Mouse (Mus musculus): ENCODE results near the gene Trim34b.
A peak's percentile ranks its signal among the peaks of the same experiment; 100 is the strongest.
"Not testable (repeated sequence)": the region's sequence is repeated elsewhere in the genome, so short reads cannot be mapped to it uniquely, and the experiment has no call there.

Gene Trim34b

DNA sequence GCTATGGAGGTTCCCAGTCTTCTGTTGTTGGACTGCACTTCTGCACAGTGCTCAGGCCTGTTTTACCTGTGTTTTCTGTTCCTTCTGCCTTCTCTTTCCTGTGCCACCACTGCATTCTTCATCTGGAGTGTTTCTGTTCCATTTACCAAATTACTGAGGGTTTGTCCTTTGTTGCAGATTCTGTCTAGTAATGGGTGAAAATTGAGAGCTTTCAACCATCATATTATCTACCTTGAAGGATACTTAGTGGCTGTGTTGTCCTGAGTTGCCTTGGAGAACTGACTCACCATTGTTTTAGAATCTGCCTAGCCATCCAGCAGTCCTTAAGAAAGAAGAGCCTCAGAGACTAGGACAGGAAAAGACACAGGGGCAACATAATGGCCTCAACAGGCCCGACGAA, at the start of gene Trim34b:
TSS of gene Trim34b (plus strand) at position 301 of the 400 bp plus-strand sequence.
- not testable (repeated sequence) for DNase-seq (ENCODE audit: low read depth, low spot score)

DNA sequence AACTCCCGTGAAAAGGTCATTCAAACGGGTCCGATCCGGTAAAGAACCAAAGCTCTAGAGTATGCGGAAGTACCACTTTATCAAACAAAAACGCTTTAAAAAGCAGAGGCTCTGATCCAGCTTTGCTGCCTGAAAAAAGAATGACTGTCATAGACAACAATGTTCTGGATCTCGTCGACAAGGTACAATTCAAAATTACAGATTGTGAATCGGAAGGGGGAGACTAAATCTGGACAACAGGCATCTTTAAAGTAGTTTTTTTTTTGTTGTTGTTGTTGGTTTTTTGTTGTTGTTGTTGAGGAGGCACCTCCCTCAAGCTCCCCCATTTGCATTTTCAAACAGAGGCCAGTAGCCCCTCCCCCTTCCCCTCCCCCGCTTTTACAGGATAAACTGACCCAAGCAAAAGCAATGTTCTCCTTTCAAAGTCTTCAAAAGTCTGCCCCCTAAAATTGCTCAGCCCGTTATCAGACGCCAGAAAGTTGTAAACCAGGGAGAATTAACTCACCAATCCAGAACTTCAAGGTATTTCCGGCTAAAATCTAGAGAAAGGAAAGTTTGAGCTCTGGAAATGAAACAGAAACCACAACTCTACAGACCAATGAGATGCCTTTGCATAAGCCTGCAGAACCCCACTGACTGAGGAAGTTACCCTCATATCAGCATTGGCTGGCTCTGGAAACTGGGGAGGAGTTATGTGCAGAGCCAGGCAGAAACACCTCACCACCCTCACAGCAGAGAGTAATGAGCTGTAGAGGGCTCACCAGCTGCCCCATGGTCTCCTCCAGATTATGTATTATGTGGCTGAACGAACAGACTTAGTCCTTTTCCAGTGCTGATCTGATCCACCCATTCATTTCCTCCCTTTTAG, 41.5 kb upstream of the Trim34b start, which contains the start of gene Trim5:
TSS of gene Trim5 (minus strand) at position 519 of the 868 bp plus-strand sequence.
- not testable (repeated sequence) for DNase-seq (ENCODE audit: low read depth, low spot score)

DNA sequence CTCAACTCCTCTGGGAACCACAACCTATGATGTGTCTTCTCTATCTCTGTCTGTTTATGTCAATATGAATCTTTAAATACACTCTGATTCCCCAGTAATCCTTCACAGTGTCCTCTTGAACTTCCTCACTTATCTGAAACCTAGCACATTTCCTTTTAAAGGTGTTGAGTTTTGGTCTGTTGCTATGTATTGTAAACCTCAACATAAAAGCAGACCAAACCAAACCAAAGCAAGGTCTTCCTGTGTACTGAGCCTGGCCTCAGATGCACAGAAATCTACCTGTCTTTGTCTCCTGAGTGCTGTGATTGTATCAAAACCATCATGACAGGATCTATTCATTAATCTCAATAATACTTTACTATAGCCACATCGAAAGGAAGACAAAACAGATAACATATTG, 38.6 kb upstream of the Trim34b start:
- DNase-seq (ENCODE audit: low read depth, low spot score), result no peak

DNA sequence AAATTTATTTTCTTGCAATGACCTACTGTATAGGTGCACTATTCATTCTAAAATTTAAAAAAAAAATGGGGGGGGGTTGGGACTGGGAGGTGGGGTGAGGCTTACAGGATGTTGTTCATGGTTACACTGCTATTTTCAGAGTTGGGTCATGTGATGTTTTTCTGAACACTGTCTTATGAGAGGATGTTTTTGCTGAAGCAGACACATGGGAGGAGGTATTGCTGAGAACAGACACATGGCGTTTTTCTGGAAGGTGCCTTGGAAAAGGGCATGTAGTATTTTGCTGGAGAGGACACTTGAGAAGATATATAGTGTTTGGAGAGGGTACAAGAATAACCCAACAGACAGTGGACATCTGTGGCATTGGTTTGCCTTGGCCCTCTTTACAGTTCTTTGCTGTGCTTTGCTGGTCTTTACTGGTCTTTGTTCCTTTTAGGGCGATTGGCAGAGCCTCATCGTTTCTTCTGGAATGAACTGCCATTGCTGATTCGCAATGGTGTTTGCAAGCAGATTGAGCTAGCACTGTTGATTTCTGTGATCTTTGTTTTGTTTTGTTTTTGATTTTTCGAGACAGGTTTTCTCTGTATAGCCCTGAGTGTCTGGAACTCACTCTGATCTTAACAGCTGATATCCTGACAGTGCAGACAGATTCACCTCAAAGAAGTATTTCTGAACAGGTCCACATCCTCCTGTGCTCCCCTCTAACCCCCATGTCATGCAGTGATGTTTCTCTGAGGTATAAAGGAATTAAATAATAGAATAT, 37.5 kb upstream of the Trim34b start:
- no peak for DNase-seq (ENCODE audit: low read depth, low spot score)

DNA sequence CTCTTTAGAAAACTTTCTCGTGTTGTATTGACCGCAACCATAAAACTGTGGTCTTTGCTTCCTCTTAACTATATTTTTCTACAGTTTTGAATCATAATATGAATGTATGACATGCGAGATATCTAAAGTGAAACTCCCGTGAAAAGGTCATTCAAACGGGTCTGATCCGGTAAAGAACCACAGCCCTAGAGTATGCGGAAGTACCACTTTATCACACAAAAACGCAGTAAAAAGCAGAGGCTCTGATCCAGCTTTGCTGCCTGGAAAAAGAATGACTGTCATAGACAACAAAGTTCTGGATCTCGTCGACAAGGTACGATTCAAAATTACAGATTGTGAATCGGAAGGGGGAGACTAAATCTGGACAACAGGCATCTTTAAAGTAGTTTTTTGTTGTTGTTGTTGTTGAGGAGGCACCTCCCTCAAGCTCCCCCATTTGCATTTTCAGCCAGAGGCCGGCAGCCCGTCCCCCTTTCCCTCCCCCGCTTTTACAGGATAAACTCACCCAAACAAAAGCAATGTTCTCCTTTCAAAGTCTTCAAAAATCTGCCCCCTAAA, 14.4 kb upstream of the Trim34b start:
- no peak for DNase-seq (ENCODE audit: low read depth, low spot score)

DNA sequence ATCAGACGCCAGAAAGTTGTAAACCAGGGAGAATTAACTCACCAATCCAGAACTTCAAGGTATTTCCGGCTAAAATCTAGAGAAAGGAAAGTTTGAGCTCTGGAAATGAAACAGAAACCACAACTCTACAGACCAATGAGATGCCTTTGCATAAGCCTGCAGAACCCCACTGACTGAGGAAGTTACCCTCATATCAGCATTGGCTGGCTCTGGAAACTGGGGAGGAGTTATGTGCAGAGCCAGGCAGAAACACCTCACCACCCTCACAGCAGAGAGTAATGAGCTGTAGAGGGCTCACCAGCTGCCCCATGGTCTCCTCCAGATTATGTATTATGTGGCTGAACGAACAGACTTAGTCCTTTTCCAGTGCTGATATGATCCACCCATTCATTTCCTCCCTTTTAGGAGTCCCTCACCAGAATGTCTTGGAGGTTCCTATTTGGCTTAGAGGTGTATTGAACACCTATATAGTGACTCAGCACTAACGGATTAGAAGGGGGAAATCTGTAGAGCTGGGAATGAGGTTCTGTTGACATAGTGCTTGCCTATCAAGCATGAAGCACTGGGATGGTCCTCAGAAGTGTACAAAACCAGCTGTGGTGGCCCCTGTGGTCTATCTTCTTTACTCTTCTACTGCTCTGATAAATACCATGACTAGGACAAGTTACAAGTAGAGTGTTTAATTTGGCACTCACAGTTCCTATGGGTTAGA, 13.7 kb upstream of the Trim34b start, which contains the start of gene Trim12a:
TSS of gene Trim12a (minus strand) at position 98 of the 712 bp plus-strand sequence.
- not testable (repeated sequence) for DNase-seq (ENCODE audit: low read depth, low spot score)

DNA sequence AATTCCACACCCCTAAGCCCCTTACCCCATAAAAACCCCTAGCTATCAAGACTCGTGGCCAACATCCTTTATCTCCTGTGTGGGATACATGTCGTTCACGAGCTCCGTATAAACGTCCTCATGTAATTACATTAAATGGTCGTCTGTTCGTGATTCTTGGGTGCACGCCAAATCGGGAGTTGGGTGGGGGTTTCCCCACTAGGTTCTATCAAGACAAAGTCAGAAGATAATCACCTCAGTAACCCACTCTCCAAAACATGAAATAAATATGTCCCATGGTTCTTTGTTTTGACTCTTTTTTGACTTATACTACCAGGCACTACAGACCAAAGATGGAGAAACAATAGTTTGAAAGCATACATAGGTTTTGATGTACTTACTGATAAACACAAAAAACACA, 7.2 kb upstream of the Trim34b start:
- no peak for DNase-seq (ENCODE audit: low read depth, low spot score)

DNA sequence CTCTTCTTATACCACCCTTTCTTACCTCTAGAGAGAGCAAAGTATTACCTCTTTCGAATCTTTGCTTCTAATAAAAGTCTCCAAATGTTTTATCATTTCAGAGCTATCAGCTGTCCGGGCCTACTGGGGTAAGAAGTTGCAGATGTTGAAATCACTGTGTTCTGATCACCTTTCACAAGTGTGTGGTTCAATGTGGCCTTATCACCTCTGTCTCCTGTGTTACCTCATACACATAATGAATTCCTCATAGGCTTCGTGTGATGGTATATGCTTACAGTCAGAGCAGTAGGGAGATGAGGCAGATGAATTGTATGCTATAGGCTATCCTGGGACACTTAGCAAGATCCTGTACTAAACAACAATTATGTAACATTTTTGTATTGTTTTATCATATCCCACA, 6.3 kb downstream of the Trim34b start:
- DNase-seq (ENCODE audit: low read depth, low spot score), result not testable (repeated sequence)

DNA sequence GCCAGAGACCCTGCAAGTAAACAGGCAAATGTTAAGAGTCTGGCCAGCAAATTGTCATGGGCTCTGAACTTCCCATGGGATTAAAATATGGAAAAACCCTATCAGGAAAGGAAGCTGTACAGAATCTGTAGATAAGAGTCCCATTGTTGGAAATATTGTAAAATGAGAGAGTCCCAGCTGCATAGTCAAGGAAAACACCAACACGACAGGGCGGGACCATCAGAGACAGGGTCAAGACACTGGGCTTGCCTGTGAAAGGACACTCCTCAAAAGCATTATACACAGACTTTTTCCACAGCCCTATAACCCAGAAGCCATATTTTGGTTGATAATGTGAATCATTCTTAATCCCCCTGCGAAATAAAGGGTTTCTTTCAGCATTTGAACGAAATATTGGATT, 11.5 kb downstream of the Trim34b start:
- not testable (repeated sequence) for DNase-seq (ENCODE audit: low read depth, low spot score)

DNA sequence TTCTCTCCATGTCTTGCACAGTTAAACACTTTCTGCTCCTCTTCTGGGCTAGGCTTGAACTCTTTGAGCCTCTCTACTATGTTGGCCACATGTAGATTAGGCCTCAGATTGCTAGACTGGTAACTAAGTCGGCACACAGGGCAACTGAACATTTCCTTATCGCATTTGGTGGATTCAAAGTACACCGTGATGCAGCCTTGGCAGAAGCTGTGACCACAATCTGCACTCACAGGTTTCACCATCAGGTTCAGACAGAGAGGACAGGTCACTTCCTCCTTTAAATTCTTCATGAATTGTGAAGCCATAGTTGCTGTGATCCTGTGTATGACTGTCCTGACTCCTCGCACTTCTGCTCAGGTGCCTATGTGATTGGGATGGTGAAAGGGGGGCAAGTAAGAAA, 18.8 kb downstream of the Trim34b start:
- not testable (repeated sequence) for DNase-seq (ENCODE audit: low read depth, low spot score)

DNA sequence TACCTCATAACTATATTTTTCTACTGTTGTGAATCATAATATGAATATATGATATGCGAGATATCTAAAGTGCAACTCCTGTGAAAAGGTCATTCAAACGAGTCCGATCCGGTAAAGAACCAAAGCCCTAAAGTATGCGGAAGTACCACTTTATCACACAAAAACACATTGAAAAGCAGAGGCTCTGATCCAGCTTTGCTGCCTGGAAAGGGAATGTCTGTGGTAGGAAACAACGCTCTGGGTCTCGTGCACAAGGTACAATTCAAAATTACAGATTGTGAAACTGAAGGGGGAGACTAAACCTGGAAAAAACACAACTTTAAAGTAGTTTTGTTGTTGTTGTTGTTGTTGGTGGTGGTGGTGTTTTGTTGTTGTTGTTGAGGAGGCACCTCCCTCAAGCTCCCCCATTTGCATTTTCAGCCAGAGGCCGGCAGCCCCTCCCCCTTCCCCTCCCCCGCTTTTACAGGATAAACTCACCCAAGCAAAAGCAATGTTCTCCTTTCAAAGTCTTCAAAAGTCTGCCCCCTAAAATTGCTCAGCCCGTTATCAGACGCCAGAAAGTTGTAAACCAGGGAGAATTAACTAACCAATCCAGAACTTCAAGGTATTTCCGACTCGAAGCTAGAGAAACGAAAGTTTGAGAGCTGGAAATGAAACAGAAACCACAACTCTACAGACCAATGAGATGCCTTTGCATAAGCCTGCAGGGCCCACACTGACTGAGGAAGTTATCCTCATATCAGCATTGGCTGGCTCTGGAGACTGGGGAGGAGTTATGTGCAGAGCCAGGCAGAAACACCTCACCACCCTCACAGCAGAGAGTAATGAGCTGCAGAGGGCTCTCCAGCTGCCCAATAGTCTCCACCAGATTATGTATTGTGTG, 23.7 kb downstream of the Trim34b start, which contains the start of gene Trim12c:
TSS of gene Trim12c (minus strand) at position 646 of the 883 bp plus-strand sequence.
- DNase-seq (ENCODE audit: low read depth, low spot score), result peak; percentile 91

DNA sequence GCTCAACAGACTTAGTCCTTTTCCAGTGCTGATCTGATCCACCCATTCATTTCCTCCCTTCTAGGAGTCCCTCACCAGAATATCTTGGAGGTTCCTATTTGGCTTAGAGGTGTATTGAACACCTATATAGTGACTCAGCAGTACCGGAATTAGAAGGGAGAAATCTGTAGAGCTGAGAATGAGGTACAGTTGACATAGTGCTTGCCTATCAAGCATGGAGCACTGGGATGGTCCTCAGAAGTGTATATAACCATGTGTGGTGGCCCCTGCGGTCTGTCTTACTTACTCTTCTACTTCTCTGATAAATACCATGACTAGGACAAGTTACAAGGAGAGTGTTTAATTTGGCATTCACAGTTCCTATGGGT, 24.3 kb downstream of the Trim34b start:
- DNase-seq (ENCODE audit: low read depth, low spot score), result no peak

DNA sequence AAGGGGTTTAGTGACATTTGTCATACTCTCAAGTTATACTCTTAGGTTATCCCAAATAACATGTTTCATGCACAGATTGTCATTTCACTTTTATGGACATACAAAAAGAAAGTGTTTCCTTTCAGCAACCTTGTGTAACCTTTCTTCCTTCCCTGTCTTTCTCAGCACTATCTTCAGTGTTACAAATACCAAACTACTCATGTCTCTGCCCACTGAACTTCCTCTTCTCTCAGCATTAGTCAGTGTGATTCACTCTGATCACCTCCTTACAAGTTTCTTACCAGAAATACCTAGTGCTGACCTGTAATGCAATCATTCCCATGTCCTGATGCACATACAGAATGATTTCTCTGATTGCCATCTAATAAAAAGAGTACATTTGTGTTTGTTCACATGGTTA, 37.1 kb downstream of the Trim34b start:
- DNase-seq (ENCODE audit: low read depth, low spot score), result no peak

DNA sequence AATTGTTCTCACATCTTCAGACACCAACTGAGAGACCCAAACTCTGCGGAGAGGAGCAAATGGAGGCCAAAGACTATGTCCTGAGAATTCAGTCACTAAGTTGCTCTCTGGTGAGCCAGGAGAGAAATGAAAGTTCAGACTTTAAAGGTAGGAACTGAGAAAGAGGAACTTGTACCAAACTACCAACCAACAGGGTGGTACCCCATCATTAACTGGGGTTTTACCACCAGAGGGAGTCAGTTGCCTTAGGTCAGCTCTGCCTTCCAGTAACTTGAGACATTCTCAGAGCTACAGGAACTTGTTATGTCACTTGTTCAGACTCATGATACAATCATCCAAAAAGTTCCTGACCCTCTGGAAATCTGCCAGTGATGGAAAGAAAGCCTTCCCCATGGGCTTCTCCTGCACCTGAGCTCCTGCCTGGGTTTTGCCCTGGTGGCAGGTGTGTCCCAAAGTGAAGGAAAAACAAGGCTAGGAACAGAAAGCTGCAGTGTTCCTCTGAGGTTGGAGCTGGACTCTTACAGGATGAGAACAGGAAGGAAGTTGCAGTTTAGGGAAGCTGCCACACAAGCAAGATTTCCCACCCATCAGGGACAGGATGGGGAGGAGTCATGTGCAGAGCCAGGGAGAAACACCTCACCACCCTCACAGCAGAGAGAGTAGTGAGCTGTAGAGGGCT, 40.6 kb downstream of the Trim34b start, which contains the start of gene Trim30b:
TSS of gene Trim30b (minus strand) at position 149 of the 679 bp plus-strand sequence.
- peak; percentile 74 for DNase-seq (ENCODE audit: low read depth, low spot score)
